Mouse (Mus musculus): ENCODE data around the gene Adgrl1. TPM values are rescaled to one million over a fixed set of nuclear protein-coding genes. Genes with fewer than 3 reads are reported as not detected.

Adgrl1 gene
- 5.4 TPM for polyA plus RNA-seq (2017; shearing (Covaris generic))

DNA sequence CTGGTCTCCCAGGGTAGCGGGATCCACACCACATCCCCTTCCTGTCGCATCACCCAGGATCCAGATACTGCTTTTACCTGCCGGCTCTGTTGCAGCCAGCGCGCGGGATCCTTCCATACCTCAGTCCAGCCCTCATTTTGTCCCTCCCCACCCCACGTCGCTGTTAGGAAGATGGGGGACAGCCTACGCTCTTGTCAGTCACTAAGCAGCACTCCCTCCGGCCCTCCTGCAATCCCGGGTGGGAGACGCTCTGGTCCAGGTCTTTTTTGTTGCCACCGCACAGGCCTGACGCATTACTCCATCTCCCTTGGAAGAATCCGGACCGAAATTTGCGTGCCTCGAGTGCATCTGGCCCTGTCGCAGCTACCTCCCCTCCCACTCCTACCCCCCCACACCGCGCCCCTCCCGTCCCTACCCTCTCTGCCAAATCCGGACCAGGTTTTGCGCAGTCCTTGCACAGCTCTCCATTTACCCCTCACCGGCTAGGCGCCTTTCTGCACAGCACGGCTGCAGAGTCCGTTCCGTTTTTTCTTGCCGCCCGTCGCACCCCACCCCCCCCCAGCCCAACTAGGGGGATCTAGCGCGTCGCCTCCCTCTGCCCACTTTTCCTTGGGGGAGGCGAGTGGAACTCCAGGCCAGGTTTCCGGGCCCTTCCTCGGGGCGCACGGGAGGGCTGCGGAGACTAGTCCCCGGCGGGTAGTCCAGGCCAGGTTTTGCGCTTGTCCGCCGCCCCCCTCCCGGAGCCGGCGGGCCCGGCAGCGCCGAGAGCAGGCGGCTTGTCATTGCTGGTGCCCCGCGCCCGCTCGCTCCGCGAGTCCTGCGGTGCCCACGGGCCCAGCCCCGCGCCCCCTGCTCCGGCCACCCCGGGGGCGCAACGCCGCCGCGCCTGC, at the start of gene Adgrl1:
Gene Adgrl1 (plus strand): TSS at position 743 of the 890 bp plus-strand sequence.

DNA sequence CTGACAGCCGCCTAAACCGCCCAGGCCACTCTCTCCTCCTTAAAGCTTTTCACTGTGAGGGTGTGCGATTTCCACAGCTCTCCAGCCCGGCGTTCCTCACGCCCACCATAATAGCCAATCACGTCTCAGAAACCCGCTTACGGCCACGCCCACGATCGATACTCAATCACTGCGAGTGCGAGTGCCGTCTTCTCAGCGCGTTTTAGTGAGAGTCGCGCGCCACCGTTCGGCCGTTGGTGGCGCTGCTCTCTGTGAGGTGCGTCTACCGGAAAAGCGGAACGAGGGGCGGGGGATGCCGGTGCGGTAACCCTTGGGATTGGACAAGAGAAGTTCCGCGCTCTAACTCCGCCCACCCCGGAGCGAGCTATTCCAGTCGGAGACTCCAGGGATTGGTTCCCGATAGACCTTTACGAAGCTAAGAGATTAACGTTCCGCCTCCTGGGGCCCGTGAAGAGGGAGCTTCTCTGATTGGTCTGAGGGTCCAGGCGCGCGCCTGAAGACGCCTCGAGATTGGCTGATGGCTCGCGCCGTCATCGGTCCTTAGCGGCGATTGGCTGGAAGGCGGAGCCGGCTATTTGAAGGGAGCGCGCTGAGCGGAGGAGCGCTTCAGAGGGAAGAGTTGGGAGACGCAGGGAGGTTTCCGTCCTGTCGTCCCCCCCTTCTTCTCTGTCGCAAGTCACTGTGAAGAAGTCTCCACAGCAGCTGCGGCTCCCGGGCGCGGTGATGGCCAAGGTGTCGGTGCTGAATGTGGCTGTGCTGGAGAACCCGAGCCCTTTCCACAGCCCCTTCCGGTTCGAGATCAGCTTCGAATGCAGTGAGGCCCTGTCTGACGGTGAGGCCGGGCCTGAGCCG, 55.4 kb downstream of the Adgrl1 start, which contains the start of the genes Gm10644 and Asf1b:
Gene Gm10644 (minus strand): TSS at position 100 of the 852 bp plus-strand sequence.
Gene Asf1b (plus strand): TSS at position 402 of the 852 bp plus-strand sequence.

GRCm38 (mm10) chr8:83972150-83973120, 72.5 kb downstream of the Adgrl1 start, which contains the start of gene Prkaca:
Gene Prkaca (plus strand): TSS chr8:83972993.

Other genes with a start within 250 kb of the Adgrl1 start
- gene Gipc1, start 247.4 kb upstream of the Adgrl1 start, polyA plus RNA-seq (2017; shearing (Covaris generic)) = 12.2 TPM
- gene Ptger1, start 233.4 kb upstream of the Adgrl1 start, polyA plus RNA-seq (2017; shearing (Covaris generic)) = 3.3 TPM
- 187 TPM for gene Pkn1, start 200.9 kb upstream of the Adgrl1 start, polyA plus RNA-seq (2017; shearing (Covaris generic))
- 141 TPM for gene Ddx39, start 184.9 kb upstream of the Adgrl1 start, polyA plus RNA-seq (2017; shearing (Covaris generic))
- 521 TPM for gene Adgre5, start 158.8 kb upstream of the Adgrl1 start, polyA plus RNA-seq (2017; shearing (Covaris generic))
- gene Gm10644, start 55.1 kb downstream of the Adgrl1 start, polyA plus RNA-seq (2017; shearing (Covaris generic)) = 0.85 TPM
- 5.4 TPM for gene Asf1b, start 55.4 kb downstream of the Adgrl1 start, polyA plus RNA-seq (2017; shearing (Covaris generic))
- gene Prkaca, start 72.9 kb downstream of the Adgrl1 start, polyA plus RNA-seq (2017; shearing (Covaris generic)) = 37.4 TPM
- 4.2 TPM for gene Samd1, start 97.6 kb downstream of the Adgrl1 start, polyA plus RNA-seq (2017; shearing (Covaris generic))
- not detected for gene 1700067K01Rik, start 101.4 kb downstream of the Adgrl1 start, polyA plus RNA-seq (2017; shearing (Covaris generic))
- gene 2210011C24Rik, start 112.1 kb downstream of the Adgrl1 start, polyA plus RNA-seq (2017; shearing (Covaris generic)) = 3.5 TPM
- 4.0 TPM for gene Palm3, start 121.4 kb downstream of the Adgrl1 start, polyA plus RNA-seq (2017; shearing (Covaris generic))
- 213 TPM for gene Il27ra, start 142.5 kb downstream of the Adgrl1 start, polyA plus RNA-seq (2017; shearing (Covaris generic))
- gene Rln3, start 144.9 kb downstream of the Adgrl1 start, polyA plus RNA-seq (2017; shearing (Covaris generic)) = 0.63 TPM
- gene Gm10643, start 165.0 kb downstream of the Adgrl1 start, polyA plus RNA-seq (2017; shearing (Covaris generic)) = 2.2 TPM
- 26.0 TPM for gene Rfx1, start 166.7 kb downstream of the Adgrl1 start, polyA plus RNA-seq (2017; shearing (Covaris generic))
- 29.9 TPM for gene Dcaf15, start 204.7 kb downstream of the Adgrl1 start, polyA plus RNA-seq (2017; shearing (Covaris generic))
- gene Podnl1, start 225.9 kb downstream of the Adgrl1 start, polyA plus RNA-seq (2017; shearing (Covaris generic)) = 43.1 TPM
- 38.6 TPM for gene Cc2d1a, start 247.8 kb downstream of the Adgrl1 start, polyA plus RNA-seq (2017; shearing (Covaris generic))
- gene 4930432K21Rik, start 247.9 kb downstream of the Adgrl1 start, polyA plus RNA-seq (2017; shearing (Covaris generic)) = 0.43 TPM